Mouse (Mus musculus) intestine, embryonic 16.5 days (tissue): ENCODE data around the gene Pard3b. TPM values are rescaled to one million over a fixed set of nuclear protein-coding genes. Genes with fewer than 3 reads are reported as not detected.

ENCODE experiments used
- ATAC-seq: fragments of 200-750 bp; cut with Nextera tagmentation; 2 replicates; pipeline ENCODE4 v1.8.0; 2017; ENCODE audit warnings: moderate TSS enrichment, moderate library complexity
- H3K27ac ChIP-seq: fragments of 300-500 bp; sonication (generic); 2 replicates; pipeline ENCODE4 v1.5.1; 2014; ENCODE audit warnings: mild to moderate bottlenecking, low read length
- H3K27me3 ChIP-seq: fragments of 300-500 bp; sonication (generic); replicated peaks from 2 replicates; pipeline ENCODE4 v1.6.1; 2014; ENCODE audit warnings: low read length, control low read depth, mixed read lengths; ENCODE audit not compliant: control insufficient read depth, insufficient read depth
- H3K36me3 ChIP-seq: fragments of 300-500 bp; sonication (generic); 2 replicates; pipeline ENCODE4 v1.6.1; 2014; ENCODE audit warnings: low read length, control low read depth; ENCODE audit not compliant: control insufficient read depth, insufficient read depth
- H3K4me1 ChIP-seq: fragments of 300-500 bp; sonication (generic); 2 replicates; pipeline ENCODE4 v1.6.1; 2014; ENCODE audit warnings: low read length, control low read depth, mixed read lengths; ENCODE audit not compliant: control insufficient read depth, insufficient read depth
- H3K4me2 ChIP-seq: fragments of 300-500 bp; sonication (generic); 2 replicates; pipeline ENCODE4 v1.6.1; 2014; ENCODE audit warnings: low read depth, low read length, control low read depth
- H3K4me3 ChIP-seq: fragments of 300-500 bp; sonication (generic); 2 replicates; pipeline ENCODE4 v1.5.1; 2014; ENCODE audit warnings: mild to moderate bottlenecking, low read length
- H3K9ac ChIP-seq: fragments of 300-500 bp; sonication (generic); 2 replicates; pipeline ENCODE4 v1.6.1; 2014; ENCODE audit warnings: low read depth, low read length
- H3K9me3 ChIP-seq: fragments of 300-500 bp; sonication (generic); 2 replicates; pipeline ENCODE4 v1.6.1; 2016; ENCODE audit warnings: low read length, control low read depth; ENCODE audit not compliant: control insufficient read depth
- WGBS: fragments of 180-500 bp; shearing (Covaris S2); extraction: QIAGEN DNeasy Blood & Tissue Kit; methylation state at CpG from one replicate; pipeline ENCODE4 v1.1.7; 2014; 5-methylcytosine and 5-hydroxymethylcytosine counted together
- polyA plus RNA-seq: library from polyadenylated mRNA; unstranded; fragments of >200 nt; fragmentation: Nextera tagmentation; extraction: Ambion mirVana; gene quantifications from 2 replicates; pipeline ENCODE4 v1.2.1, GENCODE M21; 2015

Gene Pard3b
- polyA plus RNA-seq, 1 experiment from 2014 or later, result 22.3 TPM

GRCm38 (mm10) chr1:62282835-62283234 lies 644.2 kb downstream of the Pard3b start:
- no peaks in the 10 kb centered on the region for H3K27me3 ChIP-seq
- ATAC-seq, result no peak
- WGBS, result 68% methylated on average over 6 of the region's 6 CpGs
- no peaks in the 10 kb centered on the region for H3K36me3 ChIP-seq
- H3K4me2 ChIP-seq, result no peak overlapping the region
- no peaks in the 10 kb centered on the region for H3K4me1 ChIP-seq
- H3K27ac ChIP-seq, result no peak overlapping the region
- no peak overlapping the region for H3K9ac ChIP-seq
- H3K9me3 ChIP-seq, result no peaks in the 10 kb centered on the region
- H3K4me3 ChIP-seq, result no peak overlapping the region

GRCm38 (mm10) chr1:62283624-62284023 lies 645.0 kb downstream of the Pard3b start:
- no peaks in the 10 kb centered on the region for H3K4me1 ChIP-seq
- no peak overlapping the region for H3K27ac ChIP-seq
- no peak overlapping the region for H3K4me3 ChIP-seq
- H3K36me3 ChIP-seq, result no peaks in the 10 kb centered on the region
- 98% methylated on average over 2 of the region's 2 CpGs for WGBS
- no peak for ATAC-seq
- no peaks in the 10 kb centered on the region for H3K27me3 ChIP-seq
- H3K9me3 ChIP-seq, result no peaks in the 10 kb centered on the region
- no peak overlapping the region for H3K9ac ChIP-seq
- H3K4me2 ChIP-seq, result no peak overlapping the region

GRCm38 (mm10) chr1:62309376-62309775 lies 670.8 kb downstream of the Pard3b start:
- Histone ChIP-seq H3K9ac (no peak overlapping the region), H3K4me3 (no peak overlapping the region), H3K4me1 (no peaks in the 10 kb centered on the region), H3K4me2 (no peak overlapping the region), H3K36me3 (no peaks in the 10 kb centered on the region), H3K27me3 (no peaks in the 10 kb centered on the region), H3K27ac (no peak overlapping the region), H3K9me3 (no peaks in the 10 kb centered on the region)
- ATAC-seq, result no peak
- 70% methylated on average over 6 of the region's 6 CpGs for WGBS

GRCm38 (mm10) chr1:62325237-62325636 lies 686.6 kb downstream of the Pard3b start:
- Histone ChIP-seq H3K36me3 (no peaks in the 10 kb centered on the region), H3K9me3 (no peaks in the 10 kb centered on the region), H3K27me3 (no peaks in the 10 kb centered on the region), H3K4me3 (no peak overlapping the region), H3K4me2 (no peak overlapping the region), H3K4me1 (peaks cover 3% of the 10 kb centered on the region; the same call in 1 of the 2 replicates), H3K9ac (no peak overlapping the region), H3K27ac (no peak overlapping the region)
- ATAC-seq, result no peak
- 51% methylated on average over 5 of the region's 5 CpGs for WGBS

GRCm38 (mm10) chr1:62327743-62328142 lies 689.1 kb downstream of the Pard3b start:
- no peak overlapping the region for H3K4me2 ChIP-seq
- no peaks in the 10 kb centered on the region for H3K36me3 ChIP-seq
- H3K27me3 ChIP-seq, result no peaks in the 10 kb centered on the region
- ATAC-seq, result no peak
- H3K9me3 ChIP-seq, result no peaks in the 10 kb centered on the region
- no peak overlapping the region for H3K4me3 ChIP-seq
- no peak overlapping the region for H3K27ac ChIP-seq
- H3K4me1 ChIP-seq, result peaks cover 3% of the 10 kb centered on the region; the same call in 1 of the 2 replicates
- no peak overlapping the region for H3K9ac ChIP-seq
- WGBS, result 82% methylated on average over 5 of the region's 5 CpGs

- H3K9ac ChIP-seq, result no peak overlapping the region
Measured at GRCm38 (mm10) chr1:62328808-62329207, 690.2 kb downstream of the Pard3b start.

GRCm38 (mm10) chr1:62333016-62333415 lies 694.4 kb downstream of the Pard3b start:
- 42% methylated on average over 2 of the region's 2 CpGs for WGBS
- no peak for ATAC-seq
- H3K36me3 ChIP-seq, result no peaks in the 10 kb centered on the region
- H3K27me3 ChIP-seq, result no peaks in the 10 kb centered on the region
- H3K4me1 ChIP-seq, result no peaks in the 10 kb centered on the region
- H3K4me3 ChIP-seq, result no peak overlapping the region
- no peaks in the 10 kb centered on the region for H3K9me3 ChIP-seq
- no peak overlapping the region for H3K9ac ChIP-seq
- no peak overlapping the region for H3K4me2 ChIP-seq
- H3K27ac ChIP-seq, result no peak overlapping the region

More at GRCm38 (mm10) chr1:62328808-62329207, 690.2 kb downstream of the Pard3b start:
- no peaks in the 10 kb centered on the region for H3K9me3 ChIP-seq
- no peak overlapping the region for H3K27ac ChIP-seq
- H3K4me1 ChIP-seq, result peaks cover 3% of the 10 kb centered on the region; the same call in 1 of the 2 replicates
- H3K4me3 ChIP-seq, result no peak overlapping the region
- no peak for ATAC-seq
- 37% methylated on average over 3 of the region's 3 CpGs for WGBS
- no peaks in the 10 kb centered on the region for H3K36me3 ChIP-seq
- no peaks in the 10 kb centered on the region for H3K27me3 ChIP-seq
- H3K4me2 ChIP-seq, result no peak overlapping the region

GRCm38 (mm10) chr1:62334196-62334595 lies 695.6 kb downstream of the Pard3b start:
- H3K4me2 ChIP-seq, result no peak overlapping the region
- no peak overlapping the region for H3K27ac ChIP-seq
- 80% methylated on average over 5 of the region's 5 CpGs for WGBS
- no peak overlapping the region for H3K4me3 ChIP-seq
- H3K27me3 ChIP-seq, result no peaks in the 10 kb centered on the region
- H3K4me1 ChIP-seq, result no peaks in the 10 kb centered on the region
- H3K36me3 ChIP-seq, result no peaks in the 10 kb centered on the region
- no peak overlapping the region for H3K9ac ChIP-seq
- ATAC-seq, result no peak
- H3K9me3 ChIP-seq, result no peaks in the 10 kb centered on the region

- Histone ChIP-seq H3K9ac (no peak overlapping the region), H3K4me2 (no peak overlapping the region), H3K9me3 (no peaks in the 10 kb centered on the region), H3K36me3 (no peaks in the 10 kb centered on the region), H3K4me3 (no peak overlapping the region), H3K27me3 (no peaks in the 10 kb centered on the region), H3K27ac (no peak overlapping the region), H3K4me1 (no peaks in the 10 kb centered on the region)
- WGBS, result 47% methylated on average over 1 of the region's 1 CpGs
- no peak for ATAC-seq
Measured at GRCm38 (mm10) chr1:62340261-62340660, 701.6 kb downstream of the Pard3b start.

- H3K36me3 ChIP-seq, result peaks cover 3% of the 10 kb centered on the region; the same call in 1 of the 2 replicates
- H3K4me3 ChIP-seq, result no peak overlapping the region
- no peaks in the 10 kb centered on the region for H3K9me3 ChIP-seq
- no peaks in the 10 kb centered on the region for H3K4me1 ChIP-seq
- no peak for ATAC-seq
- WGBS, result 77% methylated on average over 4 of the region's 4 CpGs
- H3K4me2 ChIP-seq, result no peak overlapping the region
- H3K27me3 ChIP-seq, result no peaks in the 10 kb centered on the region
- no peak overlapping the region for H3K27ac ChIP-seq
- no peak overlapping the region for H3K9ac ChIP-seq
Measured at GRCm38 (mm10) chr1:62344286-62344685, 705.7 kb downstream of the Pard3b start.
